Mouse (Mus musculus) ES-Bruce4 (cell line): ENCODE results near the gene Lrrc66. TPM values are rescaled to one million over a fixed set of nuclear protein-coding genes. Genes with fewer than 3 reads are reported as not detected.
A peak's percentile ranks its signal among the peaks of the same experiment; 100 is the strongest.

Experiments used
- H3K27ac ChIP-seq: 2 replicates; pipeline ENCODE4 v1.5.1; 2012; ENCODE audit warnings: low read length, inconsistent platforms; ENCODE audit not compliant: insufficient read depth
- H3K27me3 ChIP-seq: 2 replicates; pipeline ENCODE4 v1.6.1; 2012; ENCODE audit warnings: mild to moderate bottlenecking, low read length, inconsistent platforms; ENCODE audit not compliant: control insufficient read depth, poor library complexity, insufficient read depth, severe bottlenecking
- H3K36me3 ChIP-seq: 2 replicates; pipeline ENCODE4 v1.6.1; 2012; ENCODE audit warnings: inconsistent platforms, mild to moderate bottlenecking, low read length, moderate library complexity; ENCODE audit not compliant: control insufficient read depth, poor library complexity, insufficient read depth, severe bottlenecking
- H3K4me1 ChIP-seq: one replicate; pipeline ENCODE4 v1.8.1; 2011; ENCODE audit warnings: low read length; ENCODE audit not compliant: control insufficient read depth, insufficient read depth
- H3K4me3 ChIP-seq: 2 replicates; pipeline ENCODE4 v1.5.1; 2011; ENCODE audit warnings: low read depth, mild to moderate bottlenecking, low read length
- H3K9ac ChIP-seq: 2 replicates; pipeline ENCODE4 v1.6.1; 2012; ENCODE audit warnings: low read depth, mild to moderate bottlenecking, inconsistent platforms; ENCODE audit not compliant: poor library complexity, severe bottlenecking
- H3K9me3 ChIP-seq: replicated peaks from 2 replicates; pipeline ENCODE4 v1.6.1; 2012; ENCODE audit warnings: mild to moderate bottlenecking, low read length, inconsistent platforms; ENCODE audit not compliant: control insufficient read depth, poor library complexity, insufficient read depth, severe bottlenecking
- CTCF ChIP-seq: IDR thresholded peaks from one replicate; pipeline ENCODE4 v1.8.1; 2011; ENCODE audit warnings: low read depth, low read length
- EP300 ChIP-seq: IDR thresholded peaks from 2 replicates; pipeline ENCODE4 v1.6.1; 2011; ENCODE audit warnings: low read depth, low read length; ENCODE audit not compliant: insufficient read depth
- POLR2A ChIP-seq: IDR thresholded peaks from one replicate; pipeline ENCODE4 v1.8.1; 2011; ENCODE audit warnings: low read length; ENCODE audit not compliant: insufficient read depth
- polyA plus RNA-seq: library from polyadenylated mRNA; stranded (reverse); fragments of >200 nt; gene quantifications from 2 replicates; pipeline ENCODE4 v1.2.4, GENCODE M21; 2011; ENCODE audit warnings: low read depth; ENCODE audit not compliant: missing spikeins, insufficient read depth, insufficient read length

Lrrc66 gene
- not detected in 2 replicates for polyA plus RNA-seq

- no peaks in the 10 kb centered on the region for H3K4me1 ChIP-seq
- no peak within 1 kb of the TSS for H3K4me3 ChIP-seq
- no peaks in the 10 kb centered on the region for H3K36me3 ChIP-seq
- no peak within 1 kb of the TSS for H3K27ac ChIP-seq
- no peak for TF ChIP-seq CTCF
- TF ChIP-seq EP300: no peak
- TF ChIP-seq POLR2A: no peak
- H3K27me3 ChIP-seq: no peaks in the 10 kb centered on the region
- no peak within 1 kb of the TSS for H3K9ac ChIP-seq
- no peaks in the 10 kb centered on the region; the same call in 1 of the 2 replicates for H3K9me3 ChIP-seq
These were observed at the start of gene Lrrc66 for GRCm38 (mm10) chr5:73632291-73632690. Gene Lrrc66, minus strand, starts transcription at chr5:73632526.

- no peak overlapping the region for H3K4me3 ChIP-seq
- H3K9ac ChIP-seq: no peak overlapping the region
These were observed 44.3 kb upstream of the Lrrc66 start for GRCm38 (mm10) chr5:73676626-73677025.

GRCm38 (mm10) chr5:73675604-73676003, 43.3 kb upstream of the Lrrc66 start:
- no peak overlapping the region for H3K4me3 ChIP-seq
- H3K27me3 ChIP-seq: no peaks in the 10 kb centered on the region
- H3K9ac ChIP-seq: no peak overlapping the region
- no peak for TF ChIP-seq EP300
- TF ChIP-seq CTCF: no peak
- no peak for TF ChIP-seq POLR2A
- no peak overlapping the region for H3K27ac ChIP-seq
- H3K9me3 ChIP-seq: no peaks in the 10 kb centered on the region
- no peaks in the 10 kb centered on the region for H3K36me3 ChIP-seq
- H3K4me1 ChIP-seq: no peaks in the 10 kb centered on the region

More at GRCm38 (mm10) chr5:73676626-73677025, 44.3 kb upstream of the Lrrc66 start:
- Histone ChIP-seq H3K4me1 (no peaks in the 10 kb centered on the region), H3K36me3 (no peaks in the 10 kb centered on the region), H3K9me3 (no peaks in the 10 kb centered on the region), H3K27me3 (no peaks in the 10 kb centered on the region), H3K27ac (no peak overlapping the region)
- TF ChIP-seq CTCF: no peak
- no peak for TF ChIP-seq EP300
- TF ChIP-seq POLR2A: no peak

- Histone ChIP-seq H3K4me1 (no peaks in the 10 kb centered on the region), H3K27me3 (0 out of 2 replicates have a peak, but pooled peaks cover 2% of the 10 kb centered on the region), H3K9ac (no peak overlapping the region), H3K9me3 (no peaks in the 10 kb centered on the region), H3K27ac (no peak overlapping the region), H3K4me3 (peak overlapping the region; percentile 13; the same call in 1 of the 2 replicates), H3K36me3 (no peaks in the 10 kb centered on the region)
- TF ChIP-seq POLR2A: no peak
- TF ChIP-seq EP300: no peak
- TF ChIP-seq CTCF: no peak
These were observed 37.1 kb upstream of the Lrrc66 start for GRCm38 (mm10) chr5:73669386-73669785.

- Histone ChIP-seq H3K27me3 (0 out of 2 replicates have a peak, but pooled peaks cover 2% of the 10 kb centered on the region), H3K36me3 (no peaks in the 10 kb centered on the region), H3K9ac (no peak overlapping the region), H3K27ac (no peak overlapping the region), H3K4me1 (no peaks in the 10 kb centered on the region), H3K4me3 (no peak overlapping the region), H3K9me3 (no peaks in the 10 kb centered on the region)
- TF ChIP-seq CTCF (no peak), EP300 (no peak), POLR2A (no peak)
These were observed 35.6 kb upstream of the Lrrc66 start for GRCm38 (mm10) chr5:73667877-73668276.

- Histone ChIP-seq H3K4me1 (no peaks in the 10 kb centered on the region), H3K9me3 (no peaks in the 10 kb centered on the region), H3K4me3 (no peak overlapping the region), H3K27me3 (0 out of 2 replicates have a peak, but pooled peaks cover 2% of the 10 kb centered on the region), H3K27ac (no peak overlapping the region), H3K36me3 (no peaks in the 10 kb centered on the region), H3K9ac (no peak overlapping the region)
- TF ChIP-seq CTCF: no peak
- no peak for TF ChIP-seq POLR2A
- TF ChIP-seq EP300: no peak
These were observed 34.4 kb upstream of the Lrrc66 start for GRCm38 (mm10) chr5:73666695-73667094.
